Mouse (Mus musculus): ENCODE results near the gene Msln.

DNA sequence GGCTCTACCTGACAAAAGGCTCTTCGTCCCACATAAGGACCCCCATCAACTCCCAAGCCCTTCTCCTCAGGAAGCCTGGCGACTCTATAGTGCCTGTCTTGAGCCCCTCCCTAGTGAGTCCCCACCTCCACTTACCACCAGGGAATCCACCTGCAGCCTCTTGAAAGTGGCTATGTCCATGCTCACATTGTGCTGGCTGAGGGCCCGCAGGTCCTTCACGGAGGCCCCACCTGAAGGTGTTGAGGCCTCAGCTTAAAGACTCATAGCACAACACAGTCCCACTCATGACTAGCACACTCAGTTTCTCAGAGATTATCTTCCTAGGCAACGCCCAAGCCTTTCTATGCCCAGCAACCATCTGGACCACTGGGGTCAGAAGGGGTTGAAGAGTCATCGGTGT, 4.9 kb downstream of the Msln start:
- TF ChIP-seq CTCF (conservative IDR thresholded peaks at IDR 0.05 in 1 of 2, IDR thresholded peaks at IDR 0.05 in 1 of 2; ENCODE audit: low read depth in 2 of 2, low read length in 2 of 2) (no peak), CHD2 (IDR thresholded peaks at IDR 0.05; ENCODE audit: low read length) (no peak), MAX (IDR thresholded peaks at IDR 0.05; ENCODE audit: low read length) (no peak)

Data from CH12.LX (cell line).